ENCODE assay signal across 14 mouse cellular contexts in the genomic region with DNA sequence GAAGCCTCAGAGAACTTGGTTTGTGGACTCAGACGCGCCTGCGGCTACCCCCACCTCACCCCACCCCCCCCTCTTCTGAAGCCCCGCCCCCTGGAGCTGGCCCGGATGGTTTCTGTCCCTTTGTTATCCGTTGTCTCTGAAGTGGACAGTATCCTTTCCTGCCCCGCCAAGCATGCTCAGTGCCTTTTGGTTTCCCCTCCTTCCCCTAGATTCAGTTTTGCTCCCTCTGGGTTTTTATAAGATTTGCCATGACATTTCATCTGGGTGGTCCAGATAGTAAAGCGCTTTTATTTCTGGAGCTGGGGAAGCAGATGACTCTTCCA. TPM values are rescaled to one million over a fixed set of nuclear protein-coding genes. Genes with fewer than 3 reads are reported as not detected.
DNase-seq lines count a peak whose midpoint lies in the region; ATAC-seq lines count a peak whose summit lies in the region.
"Had no signal": no experiment of that assay in that cellular context is flagged by ENCODE, and none has a peak within 500 bp of the region (broad histone marks: within the 10 kb centered on the region; RNA-seq: fewer than 3 reads in every experiment).

No protein-coding gene starts in this region.

- DNase-seq in heart, adult 11 months = peak; percentile 72
- DNase-seq in heart, postnatal 36 days = no peak
- DNase-seq in forebrain, embryonic 11.5 days (ENCODE audit: low spot score) = no peak
- DNase-seq in spleen, postnatal 4 days (ENCODE audit: low spot score in 2 of 2) = no peak
- DNase-seq in testis, postnatal 14 days (ENCODE audit: low spot score) = no peak
- DNase-seq: adrenal gland, postnatal 25 days; gastrocnemius, postnatal 10 days; kidney, postnatal 36 days; lung, postnatal 36 days had no signal

- H3K4me3 ChIP-seq in forebrain, embryonic 11.5 days (ENCODE audit: low read depth, low read length) = no peak overlapping the region
- peak overlapping the region; percentile 16 for H3K4me3 ChIP-seq in hindbrain, embryonic 15.5 days
- H3K4me3 ChIP-seq in midbrain, embryonic 15.5 days = peak overlapping the region; percentile 14
- H3K4me3 ChIP-seq: intestine, embryonic 15.5 days had no signal

- no peaks in the 10 kb centered on the region for H3K27me3 ChIP-seq in forebrain, embryonic 11.5 days (ENCODE audit: control insufficient read depth, insufficient read depth, low read length)
- H3K27me3 ChIP-seq in hindbrain, embryonic 15.5 days = peaks cover 4% of the 10 kb centered on the region; the same call in 1 of the 2 replicates
- 0 out of 2 replicates have a peak, but pooled peaks cover 6% of the 10 kb centered on the region for H3K27me3 ChIP-seq in midbrain, embryonic 15.5 days (replicated peaks)
- H3K27me3 ChIP-seq: intestine, embryonic 15.5 days had no signal

- H3K4me2 ChIP-seq in forebrain, embryonic 11.5 days (ENCODE audit: low read depth, low read length, severe bottlenecking) = peak overlapping the region; percentile 27; the same call in 1 of the 2 replicates
- H3K4me2 ChIP-seq in hindbrain, embryonic 15.5 days = peak overlapping the region; percentile 49
- H3K4me2 ChIP-seq in midbrain, embryonic 15.5 days = peak overlapping the region; percentile 43
- H3K4me2 ChIP-seq: intestine, embryonic 15.5 days; liver, embryonic 11.5 days had no signal

- no peaks in the 10 kb centered on the region for H3K36me3 ChIP-seq in forebrain, embryonic 11.5 days (ENCODE audit: control insufficient read depth, insufficient read depth, low read length)
- no peaks in the 10 kb centered on the region for H3K36me3 ChIP-seq in hindbrain, embryonic 15.5 days
- no peaks in the 10 kb centered on the region for H3K36me3 ChIP-seq in midbrain, embryonic 15.5 days (replicated peaks)

- ATAC-seq in forebrain, embryonic 11.5 days (replicated peaks; ENCODE audit: low FRiP score) = no peak
- 0 out of 2 replicates have a peak, but pooled peaks have one; percentile 27 for ATAC-seq in hindbrain, embryonic 15.5 days (ENCODE audit: low FRiP score, low read depth)
- peak; percentile 45; the same call in 1 of the 2 replicates for ATAC-seq in midbrain, embryonic 15.5 days (replicated peaks)
- no peak for ATAC-seq in inflammation-experienced regulatory T-cells, adult 6 months

- H3K9ac ChIP-seq in forebrain, embryonic 11.5 days (ENCODE audit: low read length) = 0 out of 2 replicates have a peak overlapping the region, but pooled peaks have one; percentile 12
- H3K9ac ChIP-seq in hindbrain, embryonic 15.5 days = no peak overlapping the region
- no peak overlapping the region for H3K9ac ChIP-seq in midbrain, embryonic 15.5 days
- H3K9ac ChIP-seq: intestine, embryonic 15.5 days had no signal

- no peak overlapping the region for H3K27ac ChIP-seq in forebrain, embryonic 11.5 days (ENCODE audit: low read depth, low read length)
- H3K27ac ChIP-seq in hindbrain, embryonic 15.5 days (replicated peaks) = no peak overlapping the region
- no peak overlapping the region for H3K27ac ChIP-seq in midbrain, embryonic 15.5 days
- H3K27ac ChIP-seq: intestine, embryonic 15.5 days had no signal

- H3K4me1 ChIP-seq in forebrain, embryonic 11.5 days (replicated peaks; ENCODE audit: control insufficient read depth, insufficient read depth, low read length) = peaks cover 6% of the 10 kb centered on the region; the same call in 1 of the 2 replicates
- H3K4me1 ChIP-seq in hindbrain, embryonic 15.5 days (replicated peaks) = 0 out of 2 replicates have a peak, but pooled peaks cover 4% of the 10 kb centered on the region
- H3K4me1 ChIP-seq in midbrain, embryonic 15.5 days = peaks cover 9% of the 10 kb centered on the region; the same call in 1 of the 2 replicates
- H3K4me1 ChIP-seq: intestine, embryonic 15.5 days had no signal

- intact Hi-C loops in heart, postnatal 36 days (cut with DNase I) = no loop called here

- 12% methylated on average over 8 of the region's 8 CpGs for WGBS in forebrain, embryonic 11.5 days
- WGBS in hindbrain, embryonic 15.5 days = 17% methylated on average over 8 of the region's 8 CpGs
- 15% methylated on average over 8 of the region's 8 CpGs for WGBS in midbrain, embryonic 15.5 days

- H3K9me3 ChIP-seq in forebrain, embryonic 11.5 days (ENCODE audit: control insufficient read depth, low read length) = no peaks in the 10 kb centered on the region
- no peaks in the 10 kb centered on the region for H3K9me3 ChIP-seq in hindbrain, embryonic 15.5 days
- H3K9me3 ChIP-seq in midbrain, embryonic 15.5 days = no peaks in the 10 kb centered on the region
- H3K9me3 ChIP-seq: intestine, embryonic 15.5 days had no signal

RNA-seq across cellular contexts. Expression of a gene that starts 17.8 kb away (rescaled TPM):
- total RNA-seq in heart, postnatal 36 days (2021) = 10 to 100 TPM; 28.4 to 35.1 TPM
- 0.68 and 1.1 TPM in 2 replicates for polyA plus RNA-seq in forebrain, embryonic 11.5 days (2014; fragmentation: Nextera tagmentation; extraction: Ambion mirVana)
- polyA plus RNA-seq in hindbrain, embryonic 15.5 days (2015; fragmentation: Nextera tagmentation; extraction: Ambion mirVana) = 0.55 and 0.61 TPM in 2 replicates
- polyA plus RNA-seq in midbrain, embryonic 15.5 days (2015; fragmentation: Nextera tagmentation; extraction: Ambion mirVana) = 0.41 and 0.54 TPM in 2 replicates
- polyA plus RNA-seq in inflammation-experienced regulatory T-cells, adult 6 months (2017; shearing (Covaris generic)) = 1 to 10 TPM; 1.3 to 2.0 (median 1.7) TPM

Comparison
In these comparisons a context has a peak if more than half of its experiments do, and no peak if none do; other contexts are left out.
1. ATAC-seq: peak in hindbrain, embryonic 15.5 days (single experiment) and midbrain, embryonic 15.5 days (single experiment); none in forebrain, embryonic 11.5 days (single experiment) and inflammation-experienced regulatory T-cells, adult 6 months (single experiment).
2. Peak in every context shown above with its lines, with median percentiles within 50 percentile points of each other: H3K4me2 ChIP-seq.